Mouse (Mus musculus) embryo, embryonic 11.5 days (tissue): ENCODE measurements around the gene Gm3264.
"Not testable (repeated sequence)": the region's sequence is repeated elsewhere in the genome, so short reads cannot be mapped to it uniquely, and the experiment has no call there.

Experiments used
- DNase-seq: peaks from one replicate; pipeline ENCODE4 v3.0.0-alpha.2; 2012; ENCODE audit warnings: low read depth, low spot score

Gene Gm3264

GRCm38 (mm10) chr14:4855299-4855980 lies at the start of gene Gm3264:
TSS of gene Gm3264 (plus strand) at chr14:4855576.
- not testable (repeated sequence) for DNase-seq

DNA sequence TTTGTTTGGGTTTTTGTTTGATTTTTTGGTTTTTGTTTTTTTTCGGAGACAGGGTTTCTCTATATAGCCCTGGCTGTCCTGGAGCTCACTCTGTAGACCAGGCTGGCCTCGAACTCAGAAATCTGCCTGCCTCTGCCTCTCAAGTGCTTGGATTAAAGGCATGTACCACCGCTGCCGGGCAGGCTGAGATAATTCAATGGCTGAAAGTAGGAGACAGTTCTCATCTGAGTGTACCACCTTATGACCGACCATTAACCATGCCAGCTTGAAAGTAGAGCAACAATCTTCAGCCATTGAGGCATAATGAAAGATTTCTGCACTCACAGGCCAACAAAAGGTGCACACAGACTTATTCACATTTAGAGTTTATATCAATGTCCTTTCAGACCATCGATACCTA lies 49.0 kb upstream of the Gm3264 start:
- DNase-seq = not testable (repeated sequence)

GRCm38 (mm10) chr14:4821950-4822349 lies 33.4 kb upstream of the Gm3264 start:
- DNase-seq = not testable (repeated sequence)

DNA sequence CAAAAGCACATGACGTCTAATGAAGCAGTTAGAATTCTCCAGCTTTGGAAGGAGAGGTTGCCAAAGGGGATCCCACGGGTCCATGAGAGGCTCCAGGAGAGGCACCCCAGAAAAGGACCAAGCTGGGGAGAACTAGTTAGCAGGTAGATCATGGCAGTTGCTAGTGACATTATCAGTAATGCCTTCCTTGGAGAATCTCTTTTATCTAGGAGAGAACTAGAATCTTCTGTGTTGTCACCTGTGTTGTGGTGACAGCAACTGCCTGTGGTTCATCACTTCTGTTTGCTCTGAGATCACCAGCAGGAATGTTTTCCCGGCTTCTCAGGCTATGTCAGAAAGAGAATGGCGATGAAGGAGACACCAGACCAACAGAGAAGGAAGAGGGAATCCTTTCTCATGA lies 17.6 kb upstream of the Gm3264 start, which contains the start of gene Gm3269:
Gene Gm3269, plus strand, starts transcription at position 301 of the 400 bp plus-strand sequence.
- DNase-seq = not testable (repeated sequence)

- not testable (repeated sequence) for DNase-seq
These were observed 36.7 kb downstream of the Gm3264 start, which contains the start of gene Gm3278 for GRCm38 (mm10) chr14:4892116-4892515. TSS of gene Gm3278 (plus strand) at chr14:4892416.
